ENCODE assay signal across 10 mouse cellular contexts in genomic region chr1:177708583-177709055, GRCm38 (mm10). TPM values are rescaled to one million over a fixed set of nuclear protein-coding genes. Genes with fewer than 3 reads are reported as not detected.
DNase-seq lines count a peak whose midpoint lies in the region; ATAC-seq and TF ChIP-seq lines count a peak whose summit lies in the region.
"Had no signal": no experiment of that assay in that cellular context is flagged by ENCODE, and none has a peak within 500 bp of the region (broad histone marks: within the 10 kb centered on the region; RNA-seq: fewer than 3 reads in every experiment).

No protein-coding gene starts in this region.

- no peaks in the 10 kb centered on the region for H3K27me3 ChIP-seq in C2C12 (ENCODE audit: control insufficient read depth, insufficient read depth, insufficient read length)
- H3K27me3 ChIP-seq in lung, embryonic 15.5 days, result no peaks in the 10 kb centered on the region
- no peaks in the 10 kb centered on the region for H3K27me3 ChIP-seq in neural tube, embryonic 15.5 days (replicated peaks)
- no peaks in the 10 kb centered on the region for H3K27me3 ChIP-seq in hindbrain, embryonic 13.5 days

- H3K4me3 ChIP-seq in C2C12 (ENCODE audit: insufficient read depth, poor library complexity, severe bottlenecking), result no peak overlapping the region
- H3K4me3 ChIP-seq in lung, embryonic 15.5 days, result no peak overlapping the region
- H3K4me3 ChIP-seq in neural tube, embryonic 15.5 days (replicated peaks), result no peak overlapping the region
- no peak overlapping the region for H3K4me3 ChIP-seq in hindbrain, embryonic 13.5 days

- H3K4me1 ChIP-seq in lung, embryonic 15.5 days, result no peaks in the 10 kb centered on the region
- H3K4me1 ChIP-seq in neural tube, embryonic 15.5 days, result no peaks in the 10 kb centered on the region
- no peaks in the 10 kb centered on the region for H3K4me1 ChIP-seq in hindbrain, embryonic 13.5 days (replicated peaks)

- no peak overlapping the region for H3ac ChIP-seq in C2C12 (ENCODE audit: control insufficient read depth, insufficient read length, low read depth)

- H3K36me3 ChIP-seq in C2C12 (ENCODE audit: control insufficient read depth, insufficient read depth), result no peaks in the 10 kb centered on the region
- H3K36me3 ChIP-seq in lung, embryonic 15.5 days, result no peaks in the 10 kb centered on the region
- no peaks in the 10 kb centered on the region for H3K36me3 ChIP-seq in neural tube, embryonic 15.5 days
- no peaks in the 10 kb centered on the region for H3K36me3 ChIP-seq in hindbrain, embryonic 13.5 days

- peaks cover 5% of the 10 kb centered on the region; the same call in 1 of the 2 replicates for H3K9me3 ChIP-seq in lung, embryonic 15.5 days
- no peaks in the 10 kb centered on the region for H3K9me3 ChIP-seq in neural tube, embryonic 15.5 days (replicated peaks)
- H3K9me3 ChIP-seq in hindbrain, embryonic 13.5 days, result peaks cover 6% of the 10 kb centered on the region; the same call in 1 of the 2 replicates

- no peak for TF ChIP-seq CTCF in C2C12 (IDR thresholded peaks at IDR 0.05; ENCODE audit: control insufficient read depth, insufficient read depth, insufficient read length)

- H3K27ac ChIP-seq in lung, embryonic 15.5 days, result peak overlapping the region; percentile 61
- H3K27ac ChIP-seq in neural tube, embryonic 15.5 days (replicated peaks), result no peak overlapping the region
- H3K27ac ChIP-seq in hindbrain, embryonic 13.5 days, result no peak overlapping the region

- WGBS in lung, embryonic 15.5 days, result 34% methylated on average over 4 of the region's 4 CpGs
- 72% methylated on average over 4 of the region's 4 CpGs for WGBS in neural tube, embryonic 15.5 days
- WGBS in hindbrain, embryonic 13.5 days, result 72% methylated on average over 4 of the region's 4 CpGs

- H3K4me2 ChIP-seq in lung, embryonic 15.5 days, result no peak overlapping the region
- no peak overlapping the region for H3K4me2 ChIP-seq in neural tube, embryonic 15.5 days
- H3K4me2 ChIP-seq in hindbrain, embryonic 13.5 days, result no peak overlapping the region

- peak; percentile 57; the same call in 1 of the 2 replicates for ATAC-seq in lung, embryonic 15.5 days (ENCODE audit: borderline replicate concordance, extremely low read depth, low FRiP score, low TSS enrichment)
- ATAC-seq in neural tube, embryonic 15.5 days (ENCODE audit: low FRiP score), result no peak
- no peak for ATAC-seq in hindbrain, embryonic 13.5 days (ENCODE audit: low FRiP score)
- ATAC-seq: midbrain, embryonic 16.5 days had no signal

- H3K79me2 ChIP-seq in C2C12 (ENCODE audit: control insufficient read depth, insufficient read depth), result no peaks in the 10 kb centered on the region

- intact Hi-C loops in gastrocnemius, postnatal 36 days (cut with DNase I), result no loop called here

- H3K9ac ChIP-seq in lung, embryonic 15.5 days, result no peak overlapping the region
- no peak overlapping the region for H3K9ac ChIP-seq in neural tube, embryonic 15.5 days (replicated peaks)
- no peak overlapping the region for H3K9ac ChIP-seq in hindbrain, embryonic 13.5 days

- peak; percentile 56 for DNase-seq in gastrocnemius, adult 18-20 months (ENCODE audit: low spot score)
- DNase-seq in gastrocnemius, postnatal 36 days, result no peak
- peak; percentile 77 for DNase-seq in heart, adult 8-10 months (ENCODE audit: low spot score)
- DNase-seq in thymus, postnatal 36 days, result no peak

- no peaks in the 10 kb centered on the region for H3K79me3 ChIP-seq in C2C12 (ENCODE audit: low read depth)

TF ChIP-seq in C2C12, 6 proteins besides CTCF, POLR2A, EP300 and RAD21:
- TF ChIP-seq MAX (IDR thresholded peaks at IDR 0.05) (peak; percentile 79), MYOD1 (IDR thresholded peaks at IDR 0.05; ENCODE audit: control insufficient read depth, insufficient read length, low read depth) (peak; percentile 89), CEBPB (IDR thresholded peaks at IDR 0.05; ENCODE audit: low read depth) (peak; percentile 32), USF1 (IDR thresholded peaks at IDR 0.05; ENCODE audit: low read depth) (no peak), FOSL1 (IDR thresholded peaks at IDR 0.05; ENCODE audit: insufficient read depth, low read length, poor library complexity, severe bottlenecking) (peak; percentile 86), MYOG (IDR thresholded peaks at IDR 0.05; ENCODE audit: control insufficient read depth, extremely low read depth, insufficient read length) (no peak)

RNA-seq across cellular contexts. Expression of gene 1700016C15Rik, which starts 21.0 kb away (rescaled TPM):
- total RNA-seq in gastrocnemius, adult 18-20 months (2021), result under 1 TPM in 1 of 2 experiments, not detected in 1; 0.32 TPM
- total RNA-seq in gastrocnemius, postnatal 36 days (2021), result under 1 TPM in 1 of 2 experiments, not detected in 1; 0.36 TPM
- polyA plus RNA-seq in C2C12 (2012; fragmentation: generic; extraction: Trizol), result not detected
- total RNA-seq in heart, adult 8-10 months (2022), result not detected
- 0.21 and 0.74 TPM in 2 replicates for polyA plus RNA-seq in lung, embryonic 15.5 days (2015; fragmentation: Nextera tagmentation; extraction: Ambion mirVana)
- polyA plus RNA-seq in neural tube, embryonic 15.5 days (2015; fragmentation: Nextera tagmentation; extraction: Ambion mirVana), result not detected in 2 replicates
- 0.30 TPM in 1 of 2 replicates, not detected in the other for polyA plus RNA-seq in hindbrain, embryonic 13.5 days (2015; fragmentation: Nextera tagmentation; extraction: Ambion mirVana)
- polyA plus RNA-seq: cortical plate, adult 2 months; midbrain, embryonic 16.5 days had no signal

Comparison
In these comparisons a context has a peak if more than half of its experiments do, and no peak if none do; other contexts are left out.
1. DNase-seq: peak in gastrocnemius, adult 18-20 months (single experiment) and heart, adult 8-10 months (single experiment); none in gastrocnemius, postnatal 36 days (0 of 2) and thymus, postnatal 36 days (0 of 2).